Mouse (Mus musculus) c-Kit-positive CD71-positive TER-119-negative erythroid progenitor cells, embryonic 14.5 days (primary cell): ENCODE measurements around the gene Top2b.

Source experiments
- DNase-seq: peaks from one replicate; pipeline ENCODE4 v3.0.0-alpha.2; 2013; ENCODE audit warnings: low read depth

The Top2b gene

DNA sequence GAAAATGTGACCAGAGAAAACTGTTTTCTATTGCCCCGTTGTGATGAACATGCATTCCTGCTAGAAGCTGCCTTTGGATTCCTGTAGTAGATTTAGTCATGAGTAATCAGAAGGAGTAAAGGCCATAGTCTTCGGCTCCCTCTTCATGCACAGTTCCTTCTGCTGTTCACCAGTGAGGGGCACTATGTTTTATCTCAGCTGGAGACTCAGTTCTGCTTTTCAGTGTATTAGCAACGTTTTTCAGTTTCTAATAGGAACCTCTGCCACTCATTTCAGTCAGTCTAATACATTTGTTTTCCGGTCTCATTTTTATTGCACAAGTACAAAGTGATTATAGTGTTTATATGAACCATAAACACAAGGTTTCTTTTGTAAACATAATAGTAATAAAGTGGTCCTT is 62.6 kb downstream of the Top2b start:
- no peak for DNase-seq

GRCm38 (mm10) chr14:16431941-16432499 is 67.0 kb downstream of the Top2b start:
- no peak for DNase-seq

GRCm38 (mm10) chr14:16432550-16432949 is 67.6 kb downstream of the Top2b start:
- DNase-seq: no peak

- DNase-seq: no peak
Observed at GRCm38 (mm10) chr14:16433206-16433605, 68.2 kb downstream of the Top2b start.

GRCm38 (mm10) chr14:16434396-16435171 is 69.6 kb downstream of the Top2b start:
- DNase-seq: peak; percentile 44

DNA sequence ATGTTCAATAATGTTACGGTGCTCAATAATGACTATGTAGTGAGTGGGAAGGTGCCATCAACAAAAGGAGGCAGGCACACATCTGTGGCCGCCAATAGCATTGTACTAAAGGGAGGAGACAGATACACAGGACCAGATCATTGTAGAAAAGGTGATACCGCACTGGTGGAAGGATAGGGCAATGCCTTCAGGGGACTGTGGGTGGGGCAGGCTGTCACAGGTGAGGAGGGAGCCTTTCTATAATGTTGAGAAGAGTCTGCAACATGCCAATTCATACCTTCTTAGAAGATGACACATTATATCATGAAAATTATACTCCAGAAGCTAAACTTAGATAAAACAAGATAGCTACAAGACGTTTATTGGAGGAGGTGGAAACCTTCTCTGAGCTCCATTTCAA is 72.4 kb downstream of the Top2b start:
- no peak for DNase-seq

GRCm38 (mm10) chr14:16439385-16440126 is 74.6 kb downstream of the Top2b start:
- DNase-seq: no peak

DNA sequence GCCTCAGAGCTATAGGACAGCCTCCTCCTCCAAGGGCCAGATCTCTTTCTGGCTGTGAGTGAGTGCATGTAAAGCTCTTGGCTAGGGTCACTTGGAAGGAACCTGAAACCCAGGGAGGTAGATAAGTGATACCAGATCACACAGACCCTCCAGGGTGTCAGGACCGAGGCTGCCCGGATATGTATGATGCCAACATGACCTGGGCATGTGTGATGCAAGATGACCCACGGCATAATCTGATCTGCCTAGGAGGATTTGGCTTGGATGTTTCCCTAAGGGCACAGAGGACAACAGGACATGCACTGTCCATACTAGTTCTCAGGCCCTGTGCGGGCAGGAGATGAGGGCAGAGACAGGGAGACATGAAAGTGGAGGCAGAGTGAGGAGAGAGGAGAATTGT is 79.9 kb downstream of the Top2b start:
- DNase-seq: no peak

DNA sequence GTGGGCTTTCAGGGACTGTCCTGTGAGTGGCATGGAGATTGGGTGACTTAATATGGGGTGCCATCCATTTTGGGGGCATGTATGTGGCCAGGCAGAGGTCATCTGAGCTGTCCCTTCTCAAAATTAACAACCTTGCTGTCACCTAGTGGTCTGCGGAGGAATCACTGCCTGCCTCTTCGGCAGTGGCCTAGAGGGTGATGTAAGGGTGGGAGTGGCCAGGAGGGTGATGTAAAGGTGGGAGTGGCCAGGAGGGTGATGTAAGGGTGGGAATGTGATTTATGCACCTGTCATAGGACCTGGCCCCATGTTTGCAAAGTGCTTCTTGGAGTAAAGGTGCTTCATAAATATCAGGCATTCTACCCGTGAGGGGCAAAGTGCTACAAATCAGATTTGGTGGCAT is 82.6 kb downstream of the Top2b start:
- DNase-seq: no peak

GRCm38 (mm10) chr14:16448269-16448987 is 83.4 kb downstream of the Top2b start:
- no peak for DNase-seq

DNA sequence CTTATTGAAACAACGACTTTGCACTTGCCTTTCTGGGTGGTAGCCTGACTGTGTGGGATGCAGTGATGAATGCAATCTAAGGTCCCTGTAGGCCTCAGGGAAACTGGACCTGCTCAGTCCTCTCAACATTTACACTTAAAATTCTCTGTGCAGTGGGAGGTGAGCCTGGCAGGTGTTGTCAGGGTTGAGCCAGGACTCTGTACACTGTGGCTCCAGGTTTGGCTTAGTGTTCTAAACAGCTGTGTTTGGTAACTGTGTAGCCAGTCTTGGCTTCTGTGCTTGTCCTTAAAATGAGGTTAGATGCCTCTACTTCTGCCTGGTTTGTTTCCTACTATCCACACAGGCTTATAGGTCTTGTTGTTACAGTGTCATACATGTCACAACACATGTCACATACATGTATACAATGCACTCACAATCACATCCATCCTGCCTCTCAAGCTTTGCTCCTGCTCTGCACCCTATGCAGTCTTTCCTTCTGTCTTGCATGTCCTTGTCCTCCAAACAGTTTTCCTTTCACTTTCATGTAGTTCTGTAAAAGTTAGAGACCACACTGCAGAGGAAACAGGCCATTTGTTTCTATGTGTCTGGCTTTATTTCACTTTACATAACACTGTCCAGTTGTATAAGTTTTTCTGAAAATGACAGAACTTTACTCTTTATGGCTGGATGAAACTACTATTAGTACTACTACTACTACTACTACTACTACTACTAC is 113.8 kb downstream of the Top2b start:
- DNase-seq: no peak

DNA sequence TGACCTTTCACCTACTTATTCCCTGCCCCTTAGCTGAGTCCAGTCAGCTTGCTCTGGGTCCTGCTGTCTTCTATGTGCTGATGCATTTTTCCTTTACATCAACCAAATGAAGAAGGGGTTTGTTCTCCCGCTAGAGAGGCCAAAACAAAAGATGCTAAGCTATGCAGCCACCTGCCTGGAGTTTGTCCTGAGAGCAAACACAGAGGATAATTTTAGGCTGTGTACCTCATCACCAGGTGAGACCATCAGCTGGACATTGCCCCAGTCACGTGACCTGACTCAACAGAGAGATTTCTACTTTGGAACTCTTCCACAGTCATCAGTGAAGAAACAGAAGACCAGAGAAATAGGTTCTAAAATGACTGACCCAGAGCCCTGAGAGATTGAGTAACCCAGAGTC is 114.5 kb downstream of the Top2b start:
- no peak for DNase-seq

DNA sequence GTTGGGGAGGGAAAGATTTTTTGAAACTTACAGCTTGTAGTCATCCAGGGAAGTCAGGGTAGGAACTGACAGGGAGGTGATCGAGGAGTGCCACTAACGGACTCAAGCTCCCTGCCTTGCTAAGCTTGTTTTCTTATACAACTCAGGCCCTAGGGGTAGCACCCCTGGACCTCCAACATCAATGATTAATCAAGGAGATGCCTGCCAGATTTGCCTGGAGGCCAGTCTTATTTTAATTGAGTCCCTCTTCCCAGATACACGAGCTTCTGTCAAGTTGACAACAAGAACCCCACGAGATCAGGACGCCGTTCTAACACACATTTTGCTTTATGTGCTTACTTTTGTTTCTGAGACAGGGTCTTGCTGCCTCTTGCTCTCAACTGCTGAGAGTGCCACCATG is 115.6 kb downstream of the Top2b start:
- no peak for DNase-seq

DNA sequence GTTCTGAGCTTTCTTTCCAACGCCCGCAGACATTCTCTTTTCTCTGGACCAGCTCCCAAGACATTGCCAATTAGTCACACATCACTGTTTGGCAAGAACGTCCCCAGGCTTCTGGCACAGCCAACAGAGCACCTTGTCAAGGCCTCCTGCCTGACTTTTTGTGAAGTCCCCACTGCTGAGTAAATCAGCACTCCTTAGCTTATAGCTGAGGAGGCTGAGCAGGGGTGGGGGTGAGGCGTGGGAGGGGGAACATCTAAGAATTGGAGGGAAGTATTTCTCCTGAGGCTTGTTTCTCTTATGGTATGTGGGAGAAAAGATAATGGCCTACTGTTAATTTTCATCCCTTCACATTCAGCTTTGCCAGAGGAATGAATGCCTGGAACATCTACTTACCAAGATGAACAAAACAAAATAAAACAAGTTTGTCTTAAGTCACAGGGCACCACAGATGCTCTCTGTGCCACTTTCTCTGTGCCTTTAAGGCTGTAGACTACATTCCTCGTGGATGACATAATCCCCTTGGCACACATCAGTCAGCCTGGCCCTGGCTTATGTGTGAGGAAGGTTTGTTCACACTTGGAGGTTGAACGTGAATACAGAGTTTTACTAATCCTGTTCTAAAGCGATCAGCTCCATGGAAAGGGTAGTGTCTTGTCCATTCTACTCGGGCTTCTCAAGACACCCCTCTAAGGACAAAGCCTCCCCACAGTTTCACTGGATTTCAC is 118.8 kb downstream of the Top2b start:
- DNase-seq: no peak
